Mouse (Mus musculus) stomach, postnatal 0 days (tissue): Measurements from ENCODE around the gene Tango6.

ENCODE experiments used
- CTCF ChIP-seq: IDR thresholded peaks from 2 replicates; pipeline ENCODE4 v1.5.1; 2016; ENCODE audit warnings: antibody characterized with exemption, low read depth, mild to moderate bottlenecking, moderate library complexity
- EP300 ChIP-seq: optimal IDR thresholded peaks from 2 replicates; pipeline ENCODE3; 2016; ENCODE audit warnings: antibody characterized with exemption

DNA sequence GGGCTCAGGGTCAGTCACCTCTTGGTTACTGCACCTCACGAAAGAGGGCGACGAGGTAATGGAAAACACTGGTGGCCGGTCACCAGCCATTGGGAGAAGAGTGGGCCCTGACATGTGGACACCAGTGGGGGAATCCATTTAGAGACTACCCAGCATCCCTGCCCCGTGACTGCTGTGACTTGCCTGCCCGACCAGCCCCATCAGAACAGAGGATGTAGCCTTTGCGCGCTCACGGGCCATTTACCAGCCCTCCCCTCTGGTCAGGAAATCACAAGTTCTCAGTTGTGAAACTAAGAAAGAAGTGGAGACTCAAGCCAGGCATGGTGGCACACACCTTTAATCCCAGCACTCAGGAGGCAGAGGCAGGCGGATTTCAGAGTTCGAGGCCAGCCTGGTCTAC is 118.4 kb downstream of the Tango6 start:
- TF ChIP-seq CTCF (no peak), EP300 (no peak)
